Mouse (Mus musculus) heart, embryonic 10.5 days (tissue): ENCODE measurements around the gene Brox. TPM values are rescaled to one million over a fixed set of nuclear protein-coding genes. Genes with fewer than 3 reads are reported as not detected.

ENCODE experiments used
- DNase-seq: peaks from one replicate; pipeline ENCODE4 v3.0.0-alpha.2; 2017; ENCODE audit warnings: low spot score
- H3K27ac ChIP-seq: fragments of 300-500 bp; sonication (generic); 2 replicates; pipeline ENCODE4 v1.5.1; 2016; ENCODE audit warnings: mild to moderate bottlenecking
- H3K27me3 ChIP-seq: fragments of 300-500 bp; sonication (generic); 2 replicates; pipeline ENCODE4 v1.6.1; 2016; ENCODE audit warnings: mild to moderate bottlenecking; ENCODE audit not compliant: poor library complexity, insufficient read depth, severe bottlenecking
- H3K36me3 ChIP-seq: fragments of 300-500 bp; sonication (generic); 2 replicates; pipeline ENCODE4 v1.6.1; 2016; ENCODE audit warnings: mild to moderate bottlenecking, moderate library complexity
- H3K4me1 ChIP-seq: fragments of 300-500 bp; sonication (generic); 2 replicates; pipeline ENCODE4 v1.6.1; 2016; ENCODE audit warnings: mild to moderate bottlenecking
- H3K4me3 ChIP-seq: fragments of 300-500 bp; sonication (generic); 2 replicates; pipeline ENCODE4 v1.5.1; 2016; ENCODE audit warnings: mild to moderate bottlenecking, moderate library complexity
- H3K9me3 ChIP-seq: fragments of 300-500 bp; sonication (generic); 2 replicates; pipeline ENCODE4 v1.6.1; 2016; ENCODE audit warnings: mild to moderate bottlenecking, moderate library complexity
- WGBS: fragments of 180-500 bp; shearing (Covaris S2); methylation state at CpG from one replicate; pipeline ENCODE4 v1.1.7; 2016; 5-methylcytosine and 5-hydroxymethylcytosine counted together
- polyA plus RNA-seq: library from polyadenylated mRNA; unstranded; fragments of >200 nt; fragmentation: Nextera tagmentation; extraction: Ambion mirVana; gene quantifications from 2 replicates; pipeline ENCODE4 v1.2.1, GENCODE M21; 2016

The Brox gene
- polyA plus RNA-seq, 1 experiment from 2014 or later: 33.3 TPM

- Histone ChIP-seq H3K4me3 (no peak overlapping the region), H3K27me3 (no peaks in the 10 kb centered on the region), H3K4me1 (peaks cover 16% of the 10 kb centered on the region), H3K9me3 (no peaks in the 10 kb centered on the region), H3K36me3 (no peaks in the 10 kb centered on the region), H3K27ac (no peak overlapping the region)
- 60% methylated on average over 13 of the region's 13 CpGs for WGBS
- no peak for DNase-seq
These were observed 32.7 kb downstream of the Brox start for GRCm38 (mm10) chr1:183264145-183265008.

DNA sequence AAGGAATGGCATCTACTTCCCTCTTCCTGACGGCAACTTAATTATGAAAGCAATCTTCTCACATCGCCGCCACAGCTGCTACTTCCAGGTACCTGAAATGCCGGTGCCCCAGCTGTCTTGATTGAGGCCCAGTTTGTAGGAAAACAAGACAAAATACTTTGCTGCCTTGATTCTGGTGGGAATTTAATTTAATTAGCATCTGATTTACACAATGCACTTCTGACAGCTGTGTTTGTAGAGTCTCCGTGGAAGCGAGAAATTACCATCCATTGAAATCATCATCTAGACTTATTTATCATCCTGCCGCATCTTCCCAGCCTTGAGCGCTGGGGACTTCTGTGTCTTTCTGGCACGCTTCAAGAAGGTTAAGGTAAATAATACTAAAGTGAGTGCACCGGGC lies 44.5 kb downstream of the Brox start:
- Histone ChIP-seq H3K27me3 (no peaks in the 10 kb centered on the region), H3K36me3 (no peaks in the 10 kb centered on the region), H3K4me3 (no peak overlapping the region), H3K4me1 (no peaks in the 10 kb centered on the region), H3K9me3 (no peaks in the 10 kb centered on the region), H3K27ac (no peak overlapping the region)
- 63% methylated on average over 10 of the region's 10 CpGs for WGBS
- no peak for DNase-seq

- Histone ChIP-seq H3K9me3 (no peaks in the 10 kb centered on the region), H3K36me3 (no peaks in the 10 kb centered on the region), H3K27me3 (no peaks in the 10 kb centered on the region), H3K4me1 (no peaks in the 10 kb centered on the region), H3K4me3 (no peak overlapping the region), H3K27ac (no peak overlapping the region)
- no peak for DNase-seq
- 62% methylated on average over 2 of the region's 2 CpGs for WGBS
These were observed 45.3 kb downstream of the Brox start for GRCm38 (mm10) chr1:183251818-183252217.

- no peak for DNase-seq
These were observed 46.5 kb downstream of the Brox start for GRCm38 (mm10) chr1:183250612-183251011.

GRCm38 (mm10) chr1:183248144-183248543 lies 48.9 kb downstream of the Brox start:
- H3K4me1 ChIP-seq: no peaks in the 10 kb centered on the region
- WGBS: 12% methylated on average over 1 of the region's 1 CpGs

More at GRCm38 (mm10) chr1:183250612-183251011, 46.5 kb downstream of the Brox start:
- Histone ChIP-seq H3K27me3 (no peaks in the 10 kb centered on the region), H3K27ac (no peak overlapping the region), H3K36me3 (no peaks in the 10 kb centered on the region), H3K4me1 (no peaks in the 10 kb centered on the region), H3K9me3 (no peaks in the 10 kb centered on the region), H3K4me3 (no peak overlapping the region)
- WGBS: 70% methylated on average over 4 of the region's 4 CpGs

DNA sequence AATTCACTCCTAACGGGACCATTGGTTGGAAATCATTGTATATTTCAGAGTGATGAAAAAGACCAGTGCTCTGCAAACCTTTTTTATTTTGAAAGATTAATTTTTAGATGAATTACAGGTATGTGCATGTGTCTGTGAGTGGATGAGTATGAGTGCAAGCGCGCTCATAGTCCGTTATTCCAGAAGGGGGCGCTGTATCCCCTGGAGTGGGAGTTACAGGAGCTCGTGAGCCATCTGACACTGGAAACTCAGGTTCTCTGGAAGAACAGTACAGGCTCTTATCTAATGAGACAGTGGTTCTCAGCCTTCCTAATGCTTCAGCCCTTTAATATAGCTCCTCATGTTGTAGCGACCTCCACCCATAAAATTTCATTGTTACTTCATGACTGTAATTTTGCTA lies 53.8 kb downstream of the Brox start:
- H3K27me3 ChIP-seq: 0 out of 2 replicates have a peak, but pooled peaks cover 3% of the 10 kb centered on the region
- H3K27ac ChIP-seq: no peak overlapping the region
- 71% methylated on average over 7 of the region's 7 CpGs for WGBS
- no peak for DNase-seq
- no peak overlapping the region for H3K4me3 ChIP-seq
- H3K9me3 ChIP-seq: no peaks in the 10 kb centered on the region
- no peaks in the 10 kb centered on the region for H3K4me1 ChIP-seq
- H3K36me3 ChIP-seq: no peaks in the 10 kb centered on the region

More at GRCm38 (mm10) chr1:183248144-183248543, 48.9 kb downstream of the Brox start:
- Histone ChIP-seq H3K36me3 (no peaks in the 10 kb centered on the region), H3K9me3 (no peaks in the 10 kb centered on the region), H3K27ac (no peak overlapping the region), H3K4me3 (no peak overlapping the region), H3K27me3 (no peaks in the 10 kb centered on the region)
- DNase-seq: no peak

GRCm38 (mm10) chr1:183237901-183238300 lies 59.2 kb downstream of the Brox start:
- no peaks in the 10 kb centered on the region for H3K36me3 ChIP-seq
- no peaks in the 10 kb centered on the region for H3K4me1 ChIP-seq
- H3K9me3 ChIP-seq: no peaks in the 10 kb centered on the region
- no peak for DNase-seq
- H3K4me3 ChIP-seq: no peak overlapping the region
- 21% methylated on average over 2 of the region's 2 CpGs for WGBS
- H3K27me3 ChIP-seq: 0 out of 2 replicates have a peak, but pooled peaks cover 3% of the 10 kb centered on the region
- no peak overlapping the region for H3K27ac ChIP-seq

DNA sequence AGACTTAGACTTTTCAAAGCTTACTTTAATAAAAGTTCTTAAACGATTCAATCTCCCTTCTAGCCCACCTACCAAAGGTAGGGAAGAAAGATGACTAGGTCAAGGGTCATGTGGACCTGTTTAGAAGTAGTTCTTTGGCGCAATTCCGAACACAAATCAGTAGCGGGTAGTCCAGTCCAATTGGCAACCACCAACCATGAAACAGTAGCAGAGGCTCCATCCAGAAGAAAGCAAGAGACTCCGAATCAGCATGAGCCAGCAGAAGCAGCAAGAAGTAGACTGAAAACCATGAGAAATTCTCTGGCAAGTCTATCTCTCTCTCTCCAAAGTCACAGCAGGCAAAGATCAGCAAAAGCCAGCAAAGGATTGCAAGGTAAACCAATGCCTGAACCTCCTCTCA lies 60.6 kb downstream of the Brox start:
- 0 out of 2 replicates have a peak, but pooled peaks cover 3% of the 10 kb centered on the region for H3K27me3 ChIP-seq
- H3K4me3 ChIP-seq: no peak overlapping the region
- 88% methylated on average over 5 of the region's 5 CpGs for WGBS

DNA sequence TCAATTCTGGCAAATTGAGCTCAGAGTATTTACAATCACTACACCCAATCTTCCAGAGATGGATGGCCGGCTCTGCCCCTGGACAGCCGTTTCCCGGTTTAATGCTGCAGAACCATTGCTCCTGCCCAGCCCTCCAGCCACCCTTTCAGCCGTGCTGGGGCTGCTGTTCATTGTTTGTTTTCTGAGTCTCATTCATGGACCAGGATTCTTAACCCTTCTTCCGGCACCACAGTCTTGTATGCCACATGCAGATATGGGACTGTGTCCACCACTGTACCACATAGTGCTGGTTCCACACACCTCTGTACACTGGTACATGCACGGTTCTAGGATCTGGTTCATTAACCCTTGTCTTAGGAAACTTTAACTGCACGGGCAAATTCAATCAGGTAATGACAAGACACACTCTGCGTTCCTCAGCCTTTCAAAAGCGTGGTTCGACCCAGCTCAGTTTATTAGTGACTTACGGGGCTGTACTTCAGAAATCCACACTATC lies 63.3 kb downstream of the Brox start:
- no peak overlapping the region for H3K27ac ChIP-seq
- H3K27me3 ChIP-seq: no peaks in the 10 kb centered on the region
- H3K36me3 ChIP-seq: no peaks in the 10 kb centered on the region
- H3K4me3 ChIP-seq: no peak overlapping the region
- no peaks in the 10 kb centered on the region for H3K9me3 ChIP-seq
- no peak for DNase-seq
- WGBS: 81% methylated on average over 11 of the region's 11 CpGs
- no peaks in the 10 kb centered on the region for H3K4me1 ChIP-seq

More for the DNA sequence above, 60.6 kb downstream of the Brox start:
- Histone ChIP-seq H3K9me3 (no peaks in the 10 kb centered on the region), H3K27ac (no peak overlapping the region), H3K36me3 (no peaks in the 10 kb centered on the region), H3K4me1 (no peaks in the 10 kb centered on the region)
- DNase-seq: no peak

DNA sequence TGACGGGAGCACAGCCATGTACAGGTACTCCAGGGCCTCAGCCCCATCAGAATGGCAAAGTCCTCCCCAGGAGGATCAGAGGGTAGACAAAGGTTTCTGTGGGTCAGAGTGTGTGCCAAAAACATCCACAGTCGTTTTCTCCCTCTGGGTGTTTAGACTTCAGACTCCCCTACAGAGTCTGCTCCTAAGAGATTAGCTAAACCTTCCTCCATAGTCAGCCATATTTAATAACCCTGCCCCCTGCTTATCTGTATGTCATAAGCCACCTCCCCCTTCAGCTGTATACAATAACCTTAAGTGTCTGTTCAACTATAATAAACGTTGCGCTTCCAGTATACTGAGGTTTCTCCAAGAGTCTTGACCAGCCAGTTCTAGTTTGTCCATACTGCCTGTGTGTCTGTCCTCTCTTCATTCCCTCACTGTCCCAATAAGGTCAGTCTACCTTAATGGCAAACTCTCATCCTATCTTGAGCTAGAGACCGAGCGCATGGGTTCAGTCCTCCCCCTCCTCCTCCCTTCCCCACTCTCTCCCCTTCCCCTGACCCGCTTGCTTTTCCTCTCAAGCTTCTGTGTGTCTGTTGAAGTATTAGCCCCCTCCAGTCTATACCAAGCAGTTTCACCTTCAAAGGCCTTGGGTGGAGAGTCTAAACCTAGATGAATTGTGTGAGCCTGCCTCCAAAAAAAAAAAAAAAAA lies 63.9 kb downstream of the Brox start:
- no peak overlapping the region for H3K4me3 ChIP-seq
- H3K9me3 ChIP-seq: no peaks in the 10 kb centered on the region
- 78% methylated on average over 7 of the region's 7 CpGs for WGBS
- no peak overlapping the region for H3K27ac ChIP-seq
- H3K4me1 ChIP-seq: no peaks in the 10 kb centered on the region
- DNase-seq: no peak
- H3K36me3 ChIP-seq: no peaks in the 10 kb centered on the region
- H3K27me3 ChIP-seq: no peaks in the 10 kb centered on the region

DNA sequence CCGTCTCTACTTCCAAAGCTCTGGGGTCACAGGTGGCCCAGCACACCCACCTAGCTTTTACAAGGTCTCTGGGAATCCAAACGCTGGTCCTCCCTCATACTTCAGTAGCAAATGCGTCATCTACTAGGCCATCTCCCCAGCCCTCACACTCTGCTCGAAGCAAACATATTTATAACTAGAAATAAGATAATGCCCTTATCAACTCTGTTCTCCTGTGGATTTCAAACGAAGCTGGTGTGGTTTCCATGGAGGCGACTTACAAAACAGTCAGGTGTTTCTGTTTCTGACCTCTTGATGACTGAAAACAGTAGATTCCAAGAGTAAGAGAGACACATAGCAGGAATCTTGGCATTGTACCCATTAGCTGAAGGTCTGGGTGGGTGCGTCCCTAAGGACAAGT lies 69.6 kb downstream of the Brox start:
- DNase-seq: no peak
- Histone ChIP-seq H3K4me1 (peaks cover 4% of the 10 kb centered on the region; the same call in 1 of the 2 replicates), H3K27ac (no peak overlapping the region), H3K36me3 (no peaks in the 10 kb centered on the region), H3K9me3 (no peaks in the 10 kb centered on the region), H3K4me3 (no peak overlapping the region), H3K27me3 (no peaks in the 10 kb centered on the region)
- 63% methylated on average over 7 of the region's 7 CpGs for WGBS
